Mouse (Mus musculus): ENCODE measurements at regions not wholly inside any gene's neighbourhood (a gene's known extent, or its start where the extent isn't known, plus 50 kb on each side); places are given as distances from the start of the nearest gene placed in this dataset.

GRCm38 (mm10) chr5:148631566-148631965, 79.0 kb upstream of the Ubl3 start:
- Histone ChIP-seq H3K36me3 (ENCODE audit: control insufficient read depth, insufficient read depth, low read length) (no peaks in the 10 kb centered on the region), H3K27me3 (ENCODE audit: control insufficient read depth, insufficient read depth, low read depth, low read length) (no peaks in the 10 kb centered on the region), H3K4me1 (replicated peaks; ENCODE audit: control insufficient read depth, insufficient read depth, low read length) (peaks cover 29% of the 10 kb centered on the region), H3K4me3 (ENCODE audit: low read length) (no peak overlapping the region), H3K9ac (ENCODE audit: low read length) (no peak overlapping the region), H3K4me2 (ENCODE audit: low read depth, low read length) (no peak overlapping the region), H3K27ac (ENCODE audit: low read length) (no peak overlapping the region), H3K9me3 (ENCODE audit: control insufficient read depth, low read length) (no peaks in the 10 kb centered on the region)
- ATAC-seq (ENCODE audit: low read depth): no peak
- 72% methylated on average over 5 of the region's 5 CpGs for WGBS

- no peaks in the 10 kb centered on the region for H3K27me3 ChIP-seq (ENCODE audit: control insufficient read depth, insufficient read depth, low read depth, low read length)
- H3K27ac ChIP-seq (ENCODE audit: low read length): no peak overlapping the region
- H3K9ac ChIP-seq (ENCODE audit: low read length): no peak overlapping the region
- no peak overlapping the region for H3K4me3 ChIP-seq (ENCODE audit: low read length)
- H3K36me3 ChIP-seq (ENCODE audit: control insufficient read depth, insufficient read depth, low read length): no peaks in the 10 kb centered on the region
- no peak for ATAC-seq (ENCODE audit: low read depth)
- H3K9me3 ChIP-seq (ENCODE audit: control insufficient read depth, low read length): no peaks in the 10 kb centered on the region
- no peaks in the 10 kb centered on the region for H3K4me1 ChIP-seq (replicated peaks; ENCODE audit: control insufficient read depth, insufficient read depth, low read length)
- WGBS: 84% methylated on average over 5 of the region's 5 CpGs
- H3K4me2 ChIP-seq (ENCODE audit: low read depth, low read length): no peak overlapping the region
These were observed 73.4 kb upstream of the Ubl3 start for GRCm38 (mm10) chr5:148626014-148626413.

- Histone ChIP-seq H3K4me3 (ENCODE audit: low read length) (no peak overlapping the region), H3K27me3 (ENCODE audit: control insufficient read depth, insufficient read depth, low read depth, low read length) (no peaks in the 10 kb centered on the region), H3K36me3 (ENCODE audit: control insufficient read depth, insufficient read depth, low read length) (no peaks in the 10 kb centered on the region), H3K4me1 (replicated peaks; ENCODE audit: control insufficient read depth, insufficient read depth, low read length) (no peaks in the 10 kb centered on the region), H3K27ac (ENCODE audit: low read length) (no peak overlapping the region), H3K4me2 (ENCODE audit: low read depth, low read length) (no peak overlapping the region), H3K9me3 (ENCODE audit: control insufficient read depth, low read length) (no peaks in the 10 kb centered on the region), H3K9ac (ENCODE audit: low read length) (no peak overlapping the region)
- no peak for ATAC-seq (ENCODE audit: low read depth)
- WGBS: 61% methylated on average over 21 of the region's 21 CpGs
These were observed 72.2 kb upstream of the Ubl3 start for GRCm38 (mm10) chr5:148624649-148625405.

GRCm38 (mm10) chr5:148620895-148621786, 68.6 kb upstream of the Ubl3 start:
- Histone ChIP-seq H3K27me3 (ENCODE audit: control insufficient read depth, insufficient read depth, low read depth, low read length) (no peaks in the 10 kb centered on the region), H3K36me3 (ENCODE audit: control insufficient read depth, insufficient read depth, low read length) (no peaks in the 10 kb centered on the region), H3K9me3 (ENCODE audit: control insufficient read depth, low read length) (no peaks in the 10 kb centered on the region), H3K4me3 (ENCODE audit: low read length) (no peak overlapping the region), H3K27ac (ENCODE audit: low read length) (no peak overlapping the region), H3K4me1 (replicated peaks; ENCODE audit: control insufficient read depth, insufficient read depth, low read length) (no peaks in the 10 kb centered on the region), H3K9ac (ENCODE audit: low read length) (no peak overlapping the region), H3K4me2 (ENCODE audit: low read depth, low read length) (no peak overlapping the region)
- 60% methylated on average over 10 of the region's 10 CpGs for WGBS
- ATAC-seq (ENCODE audit: low read depth): no peak

- H3K9me3 ChIP-seq (ENCODE audit: control insufficient read depth, low read length): no peaks in the 10 kb centered on the region
- no peak for ATAC-seq (ENCODE audit: low read depth)
These were observed 67.3 kb upstream of the Ubl3 start for GRCm38 (mm10) chr5:148619917-148620316.

GRCm38 (mm10) chr5:148616426-148616825, 63.8 kb upstream of the Ubl3 start:
- Histone ChIP-seq H3K4me2 (ENCODE audit: low read depth, low read length) (no peak overlapping the region), H3K4me3 (ENCODE audit: low read length) (no peak overlapping the region), H3K27me3 (ENCODE audit: control insufficient read depth, insufficient read depth, low read depth, low read length) (no peaks in the 10 kb centered on the region), H3K4me1 (replicated peaks; ENCODE audit: control insufficient read depth, insufficient read depth, low read length) (no peaks in the 10 kb centered on the region), H3K9me3 (ENCODE audit: control insufficient read depth, low read length) (no peaks in the 10 kb centered on the region), H3K36me3 (ENCODE audit: control insufficient read depth, insufficient read depth, low read length) (no peaks in the 10 kb centered on the region), H3K9ac (ENCODE audit: low read length) (no peak overlapping the region), H3K27ac (ENCODE audit: low read length) (no peak overlapping the region)
- ATAC-seq (ENCODE audit: low read depth): no peak
- WGBS: 74% methylated on average over 3 of the region's 3 CpGs

More at GRCm38 (mm10) chr5:148619917-148620316, 67.3 kb upstream of the Ubl3 start:
- H3K36me3 ChIP-seq (ENCODE audit: control insufficient read depth, insufficient read depth, low read length): no peaks in the 10 kb centered on the region
- H3K9ac ChIP-seq (ENCODE audit: low read length): no peak overlapping the region
- no peaks in the 10 kb centered on the region for H3K4me1 ChIP-seq (replicated peaks; ENCODE audit: control insufficient read depth, insufficient read depth, low read length)
- H3K27ac ChIP-seq (ENCODE audit: low read length): no peak overlapping the region
- no peaks in the 10 kb centered on the region for H3K27me3 ChIP-seq (ENCODE audit: control insufficient read depth, insufficient read depth, low read depth, low read length)
- H3K4me3 ChIP-seq (ENCODE audit: low read length): no peak overlapping the region
- no peak overlapping the region for H3K4me2 ChIP-seq (ENCODE audit: low read depth, low read length)
- 61% methylated on average over 2 of the region's 2 CpGs for WGBS

GRCm38 (mm10) chr5:148615706-148616366, 63.2 kb upstream of the Ubl3 start:
- H3K27ac ChIP-seq (ENCODE audit: low read length): no peak overlapping the region

GRCm38 (mm10) chr5:148615117-148615516, 62.5 kb upstream of the Ubl3 start:
- 78% methylated on average over 14 of the region's 14 CpGs for WGBS
- Histone ChIP-seq H3K9me3 (ENCODE audit: control insufficient read depth, low read length) (no peaks in the 10 kb centered on the region), H3K27ac (ENCODE audit: low read length) (no peak overlapping the region)

More at GRCm38 (mm10) chr5:148615706-148616366, 63.2 kb upstream of the Ubl3 start:
- Histone ChIP-seq H3K4me2 (ENCODE audit: low read depth, low read length) (no peak overlapping the region), H3K4me3 (ENCODE audit: low read length) (no peak overlapping the region), H3K9me3 (ENCODE audit: control insufficient read depth, low read length) (no peaks in the 10 kb centered on the region), H3K4me1 (replicated peaks; ENCODE audit: control insufficient read depth, insufficient read depth, low read length) (no peaks in the 10 kb centered on the region), H3K36me3 (ENCODE audit: control insufficient read depth, insufficient read depth, low read length) (no peaks in the 10 kb centered on the region), H3K9ac (ENCODE audit: low read length) (no peak overlapping the region), H3K27me3 (ENCODE audit: control insufficient read depth, insufficient read depth, low read depth, low read length) (no peaks in the 10 kb centered on the region)
- 44% methylated on average over 10 of the region's 10 CpGs for WGBS
- ATAC-seq (ENCODE audit: low read depth): no peak

GRCm38 (mm10) chr5:148611323-148611722, 58.7 kb upstream of the Ubl3 start:
- no peak for ATAC-seq (ENCODE audit: low read depth)

More at GRCm38 (mm10) chr5:148615117-148615516, 62.5 kb upstream of the Ubl3 start:
- Histone ChIP-seq H3K4me1 (replicated peaks; ENCODE audit: control insufficient read depth, insufficient read depth, low read length) (no peaks in the 10 kb centered on the region), H3K27me3 (ENCODE audit: control insufficient read depth, insufficient read depth, low read depth, low read length) (no peaks in the 10 kb centered on the region), H3K4me3 (ENCODE audit: low read length) (no peak overlapping the region), H3K9ac (ENCODE audit: low read length) (no peak overlapping the region), H3K36me3 (ENCODE audit: control insufficient read depth, insufficient read depth, low read length) (no peaks in the 10 kb centered on the region), H3K4me2 (ENCODE audit: low read depth, low read length) (no peak overlapping the region)
- ATAC-seq (ENCODE audit: low read depth): no peak

More at GRCm38 (mm10) chr5:148611323-148611722, 58.7 kb upstream of the Ubl3 start:
- Histone ChIP-seq H3K36me3 (ENCODE audit: control insufficient read depth, insufficient read depth, low read length) (no peaks in the 10 kb centered on the region), H3K9me3 (ENCODE audit: control insufficient read depth, low read length) (no peaks in the 10 kb centered on the region; the same call in 1 of the 2 replicates), H3K4me2 (ENCODE audit: low read depth, low read length) (no peak overlapping the region), H3K4me3 (ENCODE audit: low read length) (no peak overlapping the region), H3K4me1 (replicated peaks; ENCODE audit: control insufficient read depth, insufficient read depth, low read length) (peaks cover 15% of the 10 kb centered on the region), H3K27ac (ENCODE audit: low read length) (no peak overlapping the region), H3K27me3 (ENCODE audit: control insufficient read depth, insufficient read depth, low read depth, low read length) (no peaks in the 10 kb centered on the region), H3K9ac (ENCODE audit: low read length) (no peak overlapping the region)
- WGBS: 75% methylated on average over 5 of the region's 5 CpGs

Data from lung, embryonic 16.5 days (tissue).